Mouse (Mus musculus): ENCODE measurements around the gene Hdgfl2. TPM values are rescaled to one million over a fixed set of nuclear protein-coding genes. Genes with fewer than 3 reads are reported as not detected.

The Hdgfl2 gene
- total RNA-seq (2012; rRNA removed): 68.9 and 79.9 TPM in 2 replicates
- 35.3 and 41.1 TPM in 2 replicates for total RNA-seq (2014; rRNA removed)
- polyA plus RNA-seq (2012; ENCODE audit: insufficient read length, low read depth): 93.6 and 126 TPM in 2 replicates

GRCm38 (mm10) chr17:56078880-56079795 lies at the start of gene Hdgfl2:
TSS of gene Hdgfl2 (plus strand) at chr17:56079634.
- Histone ChIP-seq H3K9ac (ENCODE audit: insufficient read depth, low read depth) (peak within 1 kb of the TSS; percentile 89), H3K4me1 (ENCODE audit: control insufficient read depth in 1 of 2, insufficient read depth in 2 of 2) (peaks cover 0 to 45% of the 10 kb centered on the region in 2 experiments; a peak in 3 of 4 replicates), H3K27me3 (replicated peaks) (no peaks in the 10 kb centered on the region), H3K79me2 (replicated peaks; ENCODE audit: control insufficient read depth, extremely low read depth, insufficient read depth, poor library complexity, severe bottlenecking) (peaks cover 20% of the 10 kb centered on the region), H3K4me3 (replicated peaks in 1 of 3; ENCODE audit: low read depth in 2 of 3, low read length in 2 of 3, poor library complexity in 1 of 3) (peak within 1 kb of the TSS; percentile 71 to 94 (median 90)), H3K9me3 (replicated peaks; ENCODE audit: low read length) (no peaks in the 10 kb centered on the region), H3K27ac (ENCODE audit: insufficient read depth, low read depth) (no peak within 1 kb of the TSS), H3K36me3 (replicated peaks in 1 of 2; ENCODE audit: control insufficient read depth in 1 of 2, insufficient read depth in 1 of 2, low read length in 1 of 2) (peaks cover 6 to 20% of the 10 kb centered on the region in 2 experiments), H3K4me2 (ENCODE audit: insufficient read depth, low read depth, poor library complexity, severe bottlenecking) (peak within 1 kb of the TSS; percentile 49)
- peak; percentile 100 for DNase-seq (ENCODE audit: extremely low read depth)
- TF ChIP-seq RCOR1 (conservative IDR thresholded peaks at IDR 0.05; ENCODE audit: low read depth, low read length): no peak
- peak; percentile 73 for TF ChIP-seq HCFC1 (IDR thresholded peaks at IDR 0.05; ENCODE audit: low read depth, low read length)
- no peak for TF ChIP-seq RAD21 (IDR thresholded peaks at IDR 0.05; ENCODE audit: low read depth, low read length)
- peak; percentile 85; the same call in 1 of the 2 replicates for TF ChIP-seq TBP (conservative IDR thresholded peaks at IDR 0.05; ENCODE audit: low read depth, low read length)
- TF ChIP-seq ETS1 (conservative IDR thresholded peaks at IDR 0.05; ENCODE audit: low read depth, low read length): no peak
- TF ChIP-seq ZMIZ1 (IDR thresholded peaks at IDR 0.05; ENCODE audit: low read depth, low read length): peak; percentile 78
- peak; percentile 56 for TF ChIP-seq NRF1 (IDR thresholded peaks at IDR 0.05; ENCODE audit: low read depth, low read length)
- TF ChIP-seq EP300 (IDR thresholded peaks at IDR 0.05; ENCODE audit: low read length): no peak
- TF ChIP-seq ELF1 (IDR thresholded peaks at IDR 0.05; ENCODE audit: low read depth, low read length): peak; percentile 70
- TF ChIP-seq KAT2A (IDR thresholded peaks at IDR 0.05; ENCODE audit: insufficient replicate concordance, low read length): peak; percentile 56; the same call in 1 of the 2 replicates
- TF ChIP-seq NELFE (IDR thresholded peaks at IDR 0.05; ENCODE audit: low read depth, low read length): peak; percentile 94
- TF ChIP-seq CHD1 (IDR thresholded peaks at IDR 0.05; ENCODE audit: low read depth, low read length): no peak
- no peak for TF ChIP-seq PAX5 (IDR thresholded peaks at IDR 0.05; ENCODE audit: low read length)
- peak; percentile 81; the same call in 1 of the 2 replicates for TF ChIP-seq SIN3A (IDR thresholded peaks at IDR 0.05; ENCODE audit: low read length)
- peak; percentile 86 for TF ChIP-seq BHLHE40 (IDR thresholded peaks at IDR 0.05; ENCODE audit: low read depth, low read length)
- TF ChIP-seq MXI1 (IDR thresholded peaks at IDR 0.05; ENCODE audit: low read depth, low read length): peak; percentile 85
- TF ChIP-seq MAX (IDR thresholded peaks at IDR 0.05; ENCODE audit: low read length): 0 out of 2 replicates have a peak, but pooled peaks have one; percentile 26
- peak; percentile 81 for TF ChIP-seq POLR2AphosphoS2 (IDR thresholded peaks at IDR 0.05; ENCODE audit: low read depth, low read length)
- TF ChIP-seq JUND (conservative IDR thresholded peaks at IDR 0.05; ENCODE audit: low read depth, low read length): no peak
- peak; percentile 17 for TF ChIP-seq MAZ (IDR thresholded peaks at IDR 0.05; ENCODE audit: low read depth, low read length)
- no peak for TF ChIP-seq UBTF (IDR thresholded peaks at IDR 0.05; ENCODE audit: low read depth, low read length)
- no peak for TF ChIP-seq ZNF384 (IDR thresholded peaks at IDR 0.05; ENCODE audit: low read depth, low read length)
- TF ChIP-seq JUN (IDR thresholded peaks at IDR 0.05; ENCODE audit: insufficient read depth, low read depth, low read length): no peak
- TF ChIP-seq IRF4 (IDR thresholded peaks at IDR 0.05; ENCODE audit: low read depth, low read length): no peak
- no peak for TF ChIP-seq SMC3 (IDR thresholded peaks at IDR 0.05; ENCODE audit: low read depth, low read length)
- TF ChIP-seq E2F4 (IDR thresholded peaks at IDR 0.05; ENCODE audit: insufficient replicate concordance, low read depth, low read length): peak; percentile 98
- peak; percentile 58; the same call in 1 of the 2 replicates for TF ChIP-seq MYC (IDR thresholded peaks at IDR 0.05; ENCODE audit: low read depth, low read length)
- TF ChIP-seq CHD2 (IDR thresholded peaks at IDR 0.05; ENCODE audit: low read length): peak; percentile 92
- peak; percentile 97 for TF ChIP-seq POLR2A (IDR thresholded peaks at IDR 0.05; ENCODE audit: low read depth, low read length)
- dilution Hi-C loops (cut with MboI; ENCODE audit: extremely low pct_ligation_motif_present, extremely low pct_unique_long_range_greater_than_20kb, low sequenced_read_pairs) (no loop called here), in situ Hi-C loops (cut with MboI; ENCODE audit: low pct_ligation_motif_present, low pct_unique_long_range_greater_than_20kb, low sequenced_read_pairs) (loop anchor here (5.0 kb wide), 1 partner anchor 37 kb away; the partner anchor contains the start of gene Chaf1a)
